Mouse (Mus musculus): ENCODE data around the gene Irs2.

GRCm38 (mm10) chr8:10999538-10999937, 8.7 kb downstream of the Irs2 start:
- no peak for TF ChIP-seq FOSL1 (IDR thresholded peaks at IDR 0.05; ENCODE audit: insufficient read depth, low read length, poor library complexity, severe bottlenecking)
- TF ChIP-seq CTCF (IDR thresholded peaks at IDR 0.05; ENCODE audit: control insufficient read depth, insufficient read depth, insufficient read length) = no peak
- no peak for TF ChIP-seq MYOG (IDR thresholded peaks at IDR 0.05; ENCODE audit: control insufficient read depth, extremely low read depth, insufficient read length)
- TF ChIP-seq MAX (IDR thresholded peaks at IDR 0.05) = no peak
